Mouse (Mus musculus) T-helper 2 cell (primary cell): ENCODE data around the gene Fxyd2.

ENCODE experiments used
- in situ Hi-C: fragments of 300-600 bp; cut with MboI, MseI; formaldehyde crosslinking; loops from one replicate; pipeline ENCODE4 v1.15.1; 2025; ENCODE audit warnings: high pct_unique_total_duplicates

Gene Fxyd2

DNA sequence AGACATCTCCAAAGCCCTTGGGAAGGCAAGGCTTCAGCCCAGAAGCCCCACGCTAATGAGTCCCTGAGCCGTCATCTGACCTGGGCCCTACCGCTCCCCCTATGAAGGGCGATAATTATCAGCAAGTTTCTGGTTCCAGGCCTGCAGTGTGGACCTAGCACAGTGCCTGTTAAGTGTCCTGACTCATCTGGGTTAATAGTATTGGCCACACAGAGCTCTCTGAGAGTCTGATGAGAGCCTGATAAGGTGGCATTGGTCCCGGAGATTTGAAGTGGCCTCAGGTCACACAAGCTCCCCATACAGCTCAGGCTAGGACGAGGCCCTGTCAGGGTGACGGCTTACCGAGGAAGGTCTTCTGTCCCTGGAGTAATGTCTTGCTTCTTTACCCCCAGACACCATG lies 9.9 kb upstream of the Fxyd2 start:
- in situ Hi-C loops, result loop anchor here (10.0 kb wide), 1 partner anchor 245 kb away; no protein-coding TSS in a partner anchor

DNA sequence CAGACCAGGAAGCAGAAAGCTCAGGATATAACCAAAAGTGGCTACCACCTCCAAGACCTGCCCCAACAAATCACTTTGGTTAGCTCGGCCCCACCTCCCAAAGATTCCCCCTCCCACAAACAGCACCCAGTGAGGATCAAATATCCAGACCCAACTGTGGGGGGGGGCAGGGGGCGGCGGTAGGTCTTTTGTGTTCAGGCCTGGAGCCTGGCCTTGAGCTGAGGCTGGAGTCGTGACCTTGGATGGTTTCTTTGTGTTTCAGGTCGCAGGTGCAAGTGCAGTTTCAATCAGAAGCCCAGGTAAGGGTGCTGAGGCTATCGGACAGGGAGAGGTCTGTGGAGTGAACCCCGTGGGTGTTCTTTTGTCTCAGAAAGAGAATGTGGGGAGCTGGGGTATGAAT lies 8.2 kb upstream of the Fxyd2 start:
- in situ Hi-C loops, result loop anchor here (5.0 kb wide), 2 partner anchors 74 to 169 kb away; partner anchors contain the start of gene Tmprss13

GRCm38 (mm10) chr9:45395218-45395617 lies 4.3 kb upstream of the Fxyd2 start:
- in situ Hi-C loops, result no loop called here

DNA sequence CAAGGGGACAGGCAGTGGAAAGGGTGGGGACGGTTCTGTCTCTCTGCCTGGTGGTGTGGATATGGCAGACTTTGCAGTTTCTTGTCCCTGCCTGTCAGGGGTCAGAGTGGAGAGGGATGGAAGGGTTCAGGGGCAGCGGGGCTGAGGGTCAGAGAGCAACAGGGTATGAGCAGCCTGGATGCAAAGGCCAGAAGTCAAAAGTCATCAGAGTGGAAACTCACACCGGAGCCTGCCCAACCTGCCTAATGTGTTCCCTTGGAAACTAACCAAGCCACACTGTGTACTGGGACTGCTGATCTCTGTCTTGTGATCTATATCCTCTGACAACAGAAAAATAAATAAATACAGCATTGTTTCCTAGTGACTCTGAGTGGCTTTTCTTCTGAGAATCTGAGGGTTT lies 3.7 kb upstream of the Fxyd2 start:
- in situ Hi-C loops, result no loop called here

- in situ Hi-C loops, result no loop called here
Measured at GRCm38 (mm10) chr9:45398336-45398735, 1.1 kb upstream of the Fxyd2 start.

- in situ Hi-C loops, result loop anchor here (10.0 kb wide), 1 partner anchor 377 kb away; no protein-coding TSS in a partner anchor
Measured at GRCm38 (mm10) chr9:45401851-45402250, 2.4 kb downstream of the Fxyd2 start.

GRCm38 (mm10) chr9:45402957-45403356 lies 3.5 kb downstream of the Fxyd2 start:
- in situ Hi-C loops, result loop anchor here (10.0 kb wide), 1 partner anchor 378 kb away; no protein-coding TSS in a partner anchor

DNA sequence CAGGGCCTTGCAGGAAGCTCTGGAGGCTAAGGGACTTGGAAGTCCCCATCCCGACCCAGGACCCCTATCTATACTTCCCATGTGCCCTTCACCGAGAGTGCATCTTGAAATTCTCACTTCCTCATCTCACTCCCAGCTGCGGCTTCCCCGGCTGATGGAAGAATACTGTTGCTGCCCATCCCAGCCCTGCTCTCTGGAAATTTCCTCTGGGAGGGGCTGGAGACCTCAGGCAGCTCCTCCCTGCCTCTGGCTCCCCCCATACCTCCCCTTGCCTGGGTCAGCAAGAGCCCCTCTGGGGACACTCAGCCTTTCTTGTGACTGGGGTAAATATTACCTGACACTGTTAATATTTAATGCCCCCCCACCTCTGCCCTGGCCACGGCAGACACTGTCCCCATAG lies 6.2 kb downstream of the Fxyd2 start:
- in situ Hi-C loops, result loop anchor here (10.0 kb wide), 1 partner anchor 381 kb away; no protein-coding TSS in a partner anchor

- in situ Hi-C loops, result loop anchor here (10.0 kb wide), 1 partner anchor 382 kb away; no protein-coding TSS in a partner anchor
Measured at GRCm38 (mm10) chr9:45406808-45407207, 7.3 kb downstream of the Fxyd2 start.

GRCm38 (mm10) chr9:45407706-45408675 lies 8.5 kb downstream of the Fxyd2 start:
- in situ Hi-C loops, result loop anchor here (10.0 kb wide), 1 partner anchor 383 kb away; no protein-coding TSS in a partner anchor

GRCm38 (mm10) chr9:45410193-45410592 lies 10.7 kb downstream of the Fxyd2 start:
- in situ Hi-C loops, result loop anchor here (10.0 kb wide), 1 partner anchor 105 kb away; no protein-coding TSS in a partner anchor

DNA sequence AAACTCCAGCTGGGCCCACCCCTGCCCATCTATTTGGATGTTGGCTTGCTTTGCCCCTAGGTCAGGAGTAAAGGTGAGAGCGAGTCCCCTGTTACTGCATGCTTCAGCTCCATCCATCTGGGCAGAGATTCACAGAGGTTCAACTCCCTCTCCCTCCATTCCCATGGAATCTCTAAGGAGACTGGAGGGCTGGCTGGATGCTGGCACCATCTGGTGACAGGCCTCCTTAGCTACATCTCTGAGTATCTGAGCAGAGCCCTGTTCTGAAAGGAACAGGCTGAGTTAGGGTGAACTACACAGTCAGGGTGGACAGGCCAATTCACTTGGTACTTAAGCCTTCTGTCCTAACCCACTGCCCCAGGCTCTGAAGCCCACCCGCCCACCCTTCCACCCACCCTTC lies 11.1 kb downstream of the Fxyd2 start:
- in situ Hi-C loops, result loop anchor here (10.0 kb wide), 1 partner anchor 106 kb away; no protein-coding TSS in a partner anchor

DNA sequence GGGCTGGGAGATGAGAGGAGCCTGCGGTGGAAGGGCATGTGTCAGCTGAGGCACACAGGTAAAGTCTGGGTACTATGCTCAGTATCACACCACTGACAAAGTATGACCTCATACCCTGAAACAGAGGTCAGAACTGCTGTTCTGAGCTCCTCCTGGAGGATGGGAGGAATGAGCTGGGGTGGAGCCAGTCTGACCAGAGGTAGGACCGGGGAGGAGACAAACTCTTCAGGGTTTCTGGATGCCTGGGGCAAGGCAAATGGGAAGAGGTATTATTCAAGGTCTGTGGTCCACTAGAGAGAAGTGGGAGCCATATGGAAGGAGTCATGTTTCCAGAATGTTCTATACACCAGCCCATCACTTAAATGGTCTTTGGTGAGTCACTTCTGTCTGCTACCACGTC lies 11.6 kb downstream of the Fxyd2 start:
- in situ Hi-C loops, result loop anchor here (10.0 kb wide), 1 partner anchor 106 kb away; no protein-coding TSS in a partner anchor

- in situ Hi-C loops, result loop anchor here (10.0 kb wide), 1 partner anchor 107 kb away; no protein-coding TSS in a partner anchor
Measured at GRCm38 (mm10) chr9:45411803-45412202, 12.3 kb downstream of the Fxyd2 start.

DNA sequence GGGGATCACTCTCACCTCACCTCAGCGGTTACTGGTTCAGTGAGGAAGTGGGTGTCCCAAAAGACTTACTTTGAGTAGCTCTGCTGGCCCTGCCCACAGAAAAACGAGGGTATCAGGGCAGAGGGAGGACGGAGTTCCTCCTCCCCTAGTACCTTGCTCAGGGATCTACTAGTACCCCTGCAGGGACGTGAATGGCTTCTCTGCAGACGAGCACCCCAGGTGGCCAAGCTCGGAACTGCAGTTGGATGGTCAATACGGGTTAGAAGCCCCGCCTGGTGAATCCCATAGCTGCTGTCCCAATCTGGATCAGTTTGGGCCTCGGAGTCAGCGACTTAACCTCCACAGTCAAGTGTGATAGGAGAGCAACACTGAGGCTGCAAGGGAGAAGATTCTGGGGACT lies 12.8 kb downstream of the Fxyd2 start:
- in situ Hi-C loops, result loop anchor here (10.0 kb wide), 1 partner anchor 107 kb away; no protein-coding TSS in a partner anchor

DNA sequence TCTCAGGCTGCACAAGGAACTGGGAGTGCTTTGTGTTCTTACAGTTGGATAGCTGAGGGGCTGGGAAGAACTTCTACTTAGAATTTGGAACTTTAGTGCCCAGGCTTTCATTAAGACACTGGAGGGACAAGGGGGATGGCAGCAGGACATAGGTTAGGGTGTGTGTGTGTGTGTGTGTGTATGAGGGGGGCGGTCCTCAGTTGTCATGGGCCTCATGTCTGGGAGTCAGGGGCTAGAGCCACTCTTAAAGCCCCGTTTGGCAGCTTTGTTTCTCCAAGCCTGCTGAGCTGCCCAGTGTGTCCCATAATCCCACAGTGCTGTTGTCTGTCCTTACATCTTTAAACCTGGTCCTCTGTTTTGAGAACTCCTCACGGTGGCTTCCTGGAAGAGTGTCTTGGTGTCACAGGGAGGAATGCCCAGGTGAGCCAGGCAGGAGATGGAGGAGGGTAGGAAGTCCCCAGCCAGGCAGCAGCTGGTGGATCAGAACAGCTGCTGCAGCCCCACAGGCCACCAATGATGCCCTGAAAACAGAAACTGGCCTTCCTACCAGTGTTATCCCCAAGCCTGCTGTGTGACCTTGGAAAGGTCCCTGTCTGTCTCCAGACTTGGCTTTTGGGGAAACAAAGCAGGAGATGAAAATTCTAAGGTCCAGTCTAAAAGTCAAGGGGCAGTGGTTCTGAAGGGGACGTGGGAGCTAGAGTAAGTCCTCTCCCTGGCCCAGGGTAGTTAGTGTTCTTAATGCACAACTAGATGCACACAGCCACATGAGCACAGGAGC lies 13.4 kb downstream of the Fxyd2 start:
- in situ Hi-C loops, result loop anchor here (10.0 kb wide), 1 partner anchor 108 kb away; no protein-coding TSS in a partner anchor

GRCm38 (mm10) chr9:45413478-45414140 lies 14.1 kb downstream of the Fxyd2 start:
- in situ Hi-C loops, result loop anchor here (10.0 kb wide), 1 partner anchor 109 kb away; no protein-coding TSS in a partner anchor

GRCm38 (mm10) chr9:45415912-45416311 lies 16.4 kb downstream of the Fxyd2 start:
- in situ Hi-C loops, result loop anchor here (10.0 kb wide), 1 partner anchor 111 kb away; no protein-coding TSS in a partner anchor

DNA sequence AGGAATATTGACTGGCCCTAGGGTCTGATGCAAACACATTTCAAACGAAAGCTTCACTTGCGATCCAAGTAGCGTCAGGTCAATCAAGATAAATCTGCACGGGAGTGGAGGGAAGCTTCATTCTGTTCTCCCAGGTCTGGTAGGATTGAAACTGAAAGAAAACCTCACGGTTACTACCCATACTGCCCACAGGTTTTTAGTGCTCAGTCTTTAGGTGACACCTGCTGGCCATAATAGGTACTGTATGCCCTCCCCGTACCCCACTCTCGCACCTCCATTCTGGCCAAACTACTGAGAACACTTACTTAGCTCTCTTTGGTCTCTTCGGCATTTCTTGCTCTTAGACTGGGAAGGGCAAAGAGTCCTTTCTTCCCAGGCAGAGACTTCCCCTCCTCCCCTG lies 17.8 kb downstream of the Fxyd2 start:
- in situ Hi-C loops, result loop anchor here (10.0 kb wide), 1 partner anchor 112 kb away; no protein-coding TSS in a partner anchor

DNA sequence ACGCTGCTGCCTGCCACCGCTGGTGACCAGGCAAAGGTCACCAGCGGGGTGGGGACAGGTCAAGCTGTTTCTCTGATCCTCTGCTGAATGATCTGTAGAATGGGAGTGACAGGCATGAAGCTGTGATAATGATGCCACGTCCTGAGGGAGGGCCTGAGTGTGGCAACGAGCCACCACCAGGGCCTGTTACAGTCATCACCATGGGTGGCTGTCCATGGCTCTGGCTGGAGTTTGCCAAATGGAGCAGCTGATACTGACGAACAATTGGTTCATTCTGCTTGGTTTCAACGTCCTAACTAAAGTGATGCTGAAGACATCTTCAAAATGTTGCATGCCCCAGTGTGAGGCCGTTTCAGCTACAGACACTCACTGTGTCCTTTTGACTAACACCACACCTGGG lies 18.8 kb downstream of the Fxyd2 start:
- in situ Hi-C loops, result loop anchor here (10.0 kb wide), 1 partner anchor 113 kb away; no protein-coding TSS in a partner anchor

DNA sequence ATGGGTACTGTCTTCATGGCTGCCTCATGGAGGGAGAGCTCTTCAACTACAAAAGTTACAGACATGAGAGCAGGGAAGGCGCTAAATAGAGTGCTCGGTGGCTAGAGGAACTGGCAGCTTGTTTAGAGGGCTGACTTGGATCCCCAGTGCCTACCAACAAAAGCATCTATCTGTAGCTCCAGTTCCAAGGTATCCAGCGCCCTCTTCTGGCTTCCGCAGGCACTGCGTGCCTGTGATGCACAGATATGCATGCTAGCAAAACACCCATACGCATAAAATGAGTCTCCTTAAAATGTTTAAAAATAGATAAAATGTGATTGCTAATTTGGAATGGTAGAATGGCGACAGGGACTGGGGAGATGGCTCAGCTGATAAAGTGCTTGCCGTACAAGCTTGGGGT lies 21.7 kb downstream of the Fxyd2 start:
- in situ Hi-C loops, result no loop called here
